Mouse (Mus musculus) liver, adult 2 months (tissue): Measurements from ENCODE around the gene Slc38a3.

Experiments used
- CTCF ChIP-seq: fragments of 200-500 bp; IDR thresholded peaks from 2 replicates; pipeline ENCODE4 v1.5.1; 2011; ENCODE audit warnings: low read depth, low read length, control low read depth
- POLR2A ChIP-seq: fragments of 200-500 bp; IDR thresholded peaks from 2 replicates; pipeline ENCODE4 v1.6.1; 2011; ENCODE audit warnings: low read length, control low read depth; ENCODE audit not compliant: insufficient read depth; ENCODE audit errors: extremely low read depth

DNA sequence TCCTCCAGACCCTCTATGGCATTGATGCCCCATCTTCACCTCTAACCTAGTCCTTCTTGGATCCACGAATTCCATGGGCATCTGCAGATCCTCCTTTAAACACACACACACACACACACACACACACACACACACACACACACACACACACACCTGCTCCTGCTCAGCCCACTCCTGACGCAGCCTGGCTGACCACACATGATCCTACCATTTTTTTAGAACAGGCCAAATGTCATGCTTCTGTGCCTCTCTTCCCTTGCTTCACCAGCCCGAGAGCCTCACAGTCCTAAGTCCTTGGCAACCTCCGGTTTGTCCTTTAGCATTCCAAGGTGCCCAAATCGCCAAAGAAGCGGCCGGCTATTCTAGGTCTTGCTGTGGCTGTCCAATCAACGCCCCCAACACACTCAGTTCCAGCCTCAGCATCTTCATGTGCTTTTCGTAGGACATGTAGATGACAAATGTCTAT, at the start of gene Slc38a3:
- TF ChIP-seq CTCF (no peak), POLR2A (no peak)
